25 mouse cellular contexts compared by ENCODE assay signal in genomic region chr1:127667110-127667860, GRCm38 (mm10). TPM values are rescaled to one million over a fixed set of nuclear protein-coding genes. Genes with fewer than 3 reads are reported as not detected.
DNase-seq lines count a peak whose midpoint lies in the region; ATAC-seq lines count a peak whose summit lies in the region.
"Had no signal": no experiment of that assay in that cellular context is flagged by ENCODE, and none has a peak within 500 bp of the region (broad histone marks: within the 10 kb centered on the region; RNA-seq: fewer than 3 reads in every experiment).

No protein-coding gene starts in this region.

- H3K9me3 ChIP-seq in neural tube, embryonic 11.5 days (ENCODE audit: control insufficient read depth, low read length): 0 out of 2 replicates have a peak, but pooled peaks cover 3% of the 10 kb centered on the region
- H3K9me3 ChIP-seq in neural tube, embryonic 15.5 days (replicated peaks): no peaks in the 10 kb centered on the region
- no peaks in the 10 kb centered on the region for H3K9me3 ChIP-seq in neural tube, embryonic 13.5 days
- H3K9me3 ChIP-seq: intestine, embryonic 15.5 days; liver, embryonic 12.5 days; stomach, embryonic 15.5 days had no signal

- peak; percentile 78 for ATAC-seq in neural tube, embryonic 11.5 days (ENCODE audit: insufficient read depth, low FRiP score, low TSS enrichment)
- ATAC-seq in neural tube, embryonic 15.5 days (ENCODE audit: low FRiP score): no peak
- peak; percentile 59 for ATAC-seq in neural tube, embryonic 13.5 days (ENCODE audit: low read depth)
- ATAC-seq: activated CD4-positive, CD25-positive, alpha-beta regulatory T cell, adult 4 months; CD4-positive, CD25-positive, alpha-beta regulatory T cell, adult 4 months; intestine, embryonic 15.5 days; liver, embryonic 12.5 days had no signal

- no peak overlapping the region for H3K4me3 ChIP-seq in neural tube, embryonic 11.5 days (ENCODE audit: low read depth, low read length)
- H3K4me3 ChIP-seq in neural tube, embryonic 15.5 days (replicated peaks): no peak overlapping the region
- H3K4me3 ChIP-seq in neural tube, embryonic 13.5 days: no peak overlapping the region
- H3K4me3 ChIP-seq: embryonic facial prominence, embryonic 12.5 days; erythroblast, embryonic 14.5 days; heart, adult 2 months; intestine, embryonic 15.5 days; limb, embryonic 12.5 days; liver, embryonic 12.5 days; stomach, embryonic 15.5 days had no signal

- no peak overlapping the region for H3K4me2 ChIP-seq in neural tube, embryonic 11.5 days (ENCODE audit: low read depth)
- H3K4me2 ChIP-seq in neural tube, embryonic 15.5 days: no peak overlapping the region
- no peak overlapping the region for H3K4me2 ChIP-seq in neural tube, embryonic 13.5 days
- H3K4me2 ChIP-seq: embryonic facial prominence, embryonic 12.5 days; intestine, embryonic 15.5 days; limb, embryonic 12.5 days; liver, embryonic 12.5 days; stomach, embryonic 15.5 days had no signal

- H3K9ac ChIP-seq in neural tube, embryonic 11.5 days (ENCODE audit: low read length): no peak overlapping the region
- H3K9ac ChIP-seq in neural tube, embryonic 15.5 days (replicated peaks): no peak overlapping the region
- no peak overlapping the region for H3K9ac ChIP-seq in neural tube, embryonic 13.5 days
- H3K9ac ChIP-seq: embryonic facial prominence, embryonic 12.5 days; intestine, embryonic 15.5 days; limb, embryonic 12.5 days; liver, embryonic 12.5 days; stomach, embryonic 15.5 days had no signal

- no peak overlapping the region for H3K27ac ChIP-seq in neural tube, embryonic 11.5 days (ENCODE audit: low read depth, low read length)
- no peak overlapping the region for H3K27ac ChIP-seq in neural tube, embryonic 15.5 days (replicated peaks)
- H3K27ac ChIP-seq in neural tube, embryonic 13.5 days (replicated peaks): peak overlapping the region; percentile 53
- H3K27ac ChIP-seq: embryonic facial prominence, embryonic 12.5 days; heart, adult 2 months; intestine, embryonic 15.5 days; limb, embryonic 12.5 days; liver, embryonic 12.5 days; stomach, embryonic 15.5 days had no signal

- H3K36me3 ChIP-seq in neural tube, embryonic 11.5 days (ENCODE audit: control insufficient read depth, insufficient read depth, low read length): no peaks in the 10 kb centered on the region
- H3K36me3 ChIP-seq in neural tube, embryonic 15.5 days: no peaks in the 10 kb centered on the region
- no peaks in the 10 kb centered on the region for H3K36me3 ChIP-seq in neural tube, embryonic 13.5 days
- H3K36me3 ChIP-seq: embryonic facial prominence, embryonic 12.5 days; G1E; intestine, embryonic 15.5 days; limb, embryonic 12.5 days; liver, embryonic 12.5 days; stomach, embryonic 15.5 days had no signal

- H3K4me1 ChIP-seq in neural tube, embryonic 11.5 days (ENCODE audit: control insufficient read depth, insufficient read depth, low read length): no peaks in the 10 kb centered on the region; the same call in 1 of the 2 replicates
- H3K4me1 ChIP-seq in neural tube, embryonic 15.5 days: 0 out of 2 replicates have a peak, but pooled peaks cover 3% of the 10 kb centered on the region
- H3K4me1 ChIP-seq in neural tube, embryonic 13.5 days (replicated peaks): peaks cover 26% of the 10 kb centered on the region
- H3K4me1 ChIP-seq: intestine, embryonic 15.5 days; limb, embryonic 12.5 days; stomach, embryonic 15.5 days had no signal

- H3K27me3 ChIP-seq in neural tube, embryonic 11.5 days (ENCODE audit: control insufficient read depth, insufficient read depth, low read length): no peaks in the 10 kb centered on the region; the same call in 1 of the 2 replicates
- 0 out of 2 replicates have a peak, but pooled peaks cover under 1% of the 10 kb centered on the region for H3K27me3 ChIP-seq in neural tube, embryonic 15.5 days (replicated peaks)
- H3K27me3 ChIP-seq in neural tube, embryonic 13.5 days: peaks cover 20% of the 10 kb centered on the region
- H3K27me3 ChIP-seq: embryonic facial prominence, embryonic 12.5 days; intestine, embryonic 15.5 days; liver, embryonic 12.5 days; stomach, embryonic 15.5 days had no signal

- peak; percentile 31 for DNase-seq in embryo, embryonic 11 days
- DNase-seq in embryo, embryonic 9.5 days (ENCODE audit: extremely low spot score): no peak
- peak; percentile 50 for DNase-seq in neural tube, embryonic 11.5 days (ENCODE audit: low spot score)
- peak; percentile 51 for DNase-seq in mesoderm, embryonic 11.5 days (ENCODE audit: low read depth, low spot score)
- no peak for DNase-seq in frontal cortex, postnatal 10 days (ENCODE audit: low spot score in 2 of 2)
- DNase-seq in kidney, postnatal 14 days: no peak
- DNase-seq: adrenal gland, postnatal 10 days; gastrocnemius, postnatal 14 days; heart, adult 2 months; heart, postnatal 4 days; lung, adult 2 months; lung, postnatal 36 days; right cerebral cortex, postnatal 14 days; thymus, adult 18-20 months had no signal

- 49% methylated on average over 8 of the region's 8 CpGs for WGBS in neural tube, embryonic 11.5 days
- 25% methylated on average over 8 of the region's 8 CpGs for WGBS in neural tube, embryonic 15.5 days
- WGBS in neural tube, embryonic 13.5 days: 24% methylated on average over 8 of the region's 8 CpGs

RNA-seq across cellular contexts. Expression of gene Tmem163, which starts 12.1 kb away (rescaled TPM):
- polyA plus RNA-seq in neural tube, embryonic 11.5 days (2014; fragmentation: Nextera tagmentation; extraction: Ambion mirVana): 27.1 and 32.0 TPM in 2 replicates
- polyA plus RNA-seq in neural tube, embryonic 15.5 days (2015; fragmentation: Nextera tagmentation; extraction: Ambion mirVana): 47.1 and 54.1 TPM in 2 replicates
- 60.0 and 66.2 TPM in 2 replicates for polyA plus RNA-seq in neural tube, embryonic 13.5 days (2015; fragmentation: Nextera tagmentation; extraction: Ambion mirVana)
- polyA plus RNA-seq: activated CD4-positive, CD25-positive, alpha-beta regulatory T cell, adult 4 months; erythroblast, embryonic 14.5 days; G1E had no signal

Comparison
In these comparisons a context has a peak if more than half of its experiments do, and no peak if none do; other contexts are left out.
1. DNase-seq: peak in embryo, embryonic 11 days (single experiment), neural tube, embryonic 11.5 days (single experiment) and mesoderm, embryonic 11.5 days (single experiment); none in embryo, embryonic 9.5 days (single experiment), frontal cortex, postnatal 10 days (0 of 2) and kidney, postnatal 14 days (single experiment).